Mouse (Mus musculus) mouse embryonic stem cell (cell line): ENCODE data around the gene Gm11983.
"Not testable (repeated sequence)": the region's sequence is repeated elsewhere in the genome, so short reads cannot be mapped to it uniquely, and the experiment has no call there.

Experiments used
- in situ Hi-C, 2 experiments: fragments of 300-500 bp; cut with MboI; formaldehyde crosslinking; loops; 1 replicate in 1 of 2; 3 replicates in 1 of 2; pipeline ENCODE4 v1.14.3; 2019 to 2020; ENCODE audit warnings: low sequenced_read_pairs in 2 of 2, low pct_unique_long_range_greater_than_20kb in 1 of 2, mixed read lengths in 1 of 2; ENCODE audit not compliant: unreplicated experiment in 1 of 2

The Gm11983 gene

DNA sequence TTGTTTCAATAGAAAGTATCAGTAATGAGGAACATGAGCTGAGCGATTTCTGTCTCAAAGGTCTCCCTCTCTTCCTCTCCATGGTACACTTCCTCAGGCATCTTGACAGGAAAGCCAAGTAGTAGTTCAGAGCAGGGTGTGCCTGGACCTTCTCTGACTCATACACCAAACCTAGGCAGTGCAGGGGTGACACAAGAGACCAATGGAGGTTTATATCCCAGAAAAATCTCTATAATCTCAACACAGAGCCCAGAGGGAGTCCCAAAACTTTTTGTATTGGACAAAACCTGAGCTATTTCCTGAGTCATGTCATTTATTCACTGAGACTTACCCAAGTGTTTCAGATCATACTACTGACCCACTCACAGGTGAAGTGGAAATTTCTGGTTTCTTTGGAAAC lies at the start of gene Gm11983:
TSS of gene Gm11983 (minus strand) at position 101 of the 400 bp plus-strand sequence.
- in situ Hi-C loops: no loop called here

DNA sequence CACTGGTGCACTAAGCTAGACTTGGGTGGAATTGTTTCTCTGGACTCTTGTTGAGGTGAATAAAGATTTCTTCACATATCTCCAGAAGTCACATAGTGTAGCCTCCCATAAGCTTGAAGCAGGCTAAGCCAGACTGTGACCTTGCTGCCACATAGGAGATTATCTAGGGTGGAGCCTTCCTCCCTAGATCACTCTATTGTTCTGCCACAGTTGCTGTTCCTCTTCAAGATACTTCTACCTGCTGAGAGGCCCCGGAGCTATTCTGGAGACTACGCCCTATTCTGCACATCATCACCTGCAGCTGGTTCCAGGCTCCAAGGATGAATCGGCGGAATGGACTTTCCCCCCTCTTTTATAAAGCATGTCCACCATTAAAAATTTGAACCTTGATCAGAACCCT lies 45.6 kb upstream of the Gm11983 start:
- in situ Hi-C loops: not testable (repeated sequence)

DNA sequence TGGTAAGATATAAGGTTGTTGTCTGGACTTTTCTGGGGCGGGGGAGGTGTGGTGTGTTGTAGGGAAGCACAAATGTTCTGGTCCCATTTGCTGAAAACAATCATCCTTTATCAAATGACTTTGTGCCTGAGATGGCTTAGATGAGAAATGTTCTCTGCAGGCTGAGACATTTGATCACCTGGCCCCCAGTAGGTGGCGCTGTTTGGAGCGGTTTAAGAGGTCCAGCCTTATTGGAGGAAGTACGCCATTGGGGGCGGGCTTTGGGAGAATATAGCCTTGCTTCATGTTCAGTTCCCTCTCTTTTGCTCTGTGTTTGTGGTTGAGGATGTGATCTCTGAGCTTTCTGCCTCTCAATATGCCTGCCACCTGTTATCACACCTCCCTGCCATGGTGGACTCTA lies 44.2 kb upstream of the Gm11983 start:
- in situ Hi-C loops: no loop called here

DNA sequence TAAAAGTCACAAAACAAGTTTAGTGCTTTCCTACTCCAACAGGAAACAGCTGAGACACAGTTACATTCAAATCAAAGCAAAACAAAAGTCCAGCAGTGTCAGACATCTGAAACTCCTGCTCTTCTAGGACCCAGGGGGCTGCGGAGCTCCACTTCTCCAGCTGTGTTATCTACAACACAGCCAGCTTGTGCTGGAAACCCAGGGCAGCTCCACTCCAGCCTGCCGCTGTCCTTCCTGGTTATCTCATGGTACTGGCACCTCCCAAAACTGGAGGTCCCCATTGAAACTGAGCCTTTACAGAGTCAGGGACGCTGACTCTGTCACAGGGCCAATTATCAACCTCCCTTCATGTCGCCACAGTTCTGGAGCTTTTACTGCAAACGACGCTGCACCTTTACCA lies 40.3 kb upstream of the Gm11983 start:
- in situ Hi-C loops: no loop called here

DNA sequence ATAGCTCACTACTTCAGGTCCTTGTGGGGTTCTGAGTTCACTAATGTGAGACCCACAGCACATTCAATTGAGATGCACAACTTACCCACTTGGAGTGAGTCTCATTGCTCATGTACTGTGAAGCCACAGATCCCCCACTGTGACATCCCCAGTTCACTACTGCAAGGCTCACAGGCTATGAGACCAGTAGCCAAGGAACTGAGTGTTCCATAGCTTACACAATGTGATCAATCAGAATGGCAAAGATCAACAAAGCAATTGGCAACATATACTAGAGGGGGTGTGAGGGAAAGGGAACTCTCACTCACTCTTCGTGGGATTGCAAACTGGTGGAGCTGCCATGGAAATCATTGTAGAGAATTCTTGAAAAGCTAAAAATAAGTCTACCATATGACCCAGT lies 33.5 kb upstream of the Gm11983 start:
- in situ Hi-C loops: no loop called here

DNA sequence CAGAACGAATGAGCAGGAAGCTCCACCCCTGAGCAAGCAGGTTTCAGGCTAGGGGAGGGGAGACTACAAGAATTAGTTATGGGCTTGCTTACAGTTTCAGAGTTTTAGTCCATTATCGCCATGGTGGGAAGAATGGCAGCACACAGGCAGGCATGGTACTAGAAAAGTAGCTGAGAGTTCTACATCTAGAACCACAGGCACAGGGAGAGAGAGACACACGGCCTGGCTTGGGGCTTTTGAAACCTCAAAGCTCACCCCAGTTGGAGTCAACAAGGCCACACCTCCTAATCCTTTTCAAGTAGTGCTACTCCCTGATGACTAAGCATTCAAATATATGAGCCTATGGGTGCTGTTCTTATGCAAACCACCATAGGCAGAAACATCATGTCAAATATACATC lies 28.1 kb upstream of the Gm11983 start:
- in situ Hi-C loops: no loop called here

DNA sequence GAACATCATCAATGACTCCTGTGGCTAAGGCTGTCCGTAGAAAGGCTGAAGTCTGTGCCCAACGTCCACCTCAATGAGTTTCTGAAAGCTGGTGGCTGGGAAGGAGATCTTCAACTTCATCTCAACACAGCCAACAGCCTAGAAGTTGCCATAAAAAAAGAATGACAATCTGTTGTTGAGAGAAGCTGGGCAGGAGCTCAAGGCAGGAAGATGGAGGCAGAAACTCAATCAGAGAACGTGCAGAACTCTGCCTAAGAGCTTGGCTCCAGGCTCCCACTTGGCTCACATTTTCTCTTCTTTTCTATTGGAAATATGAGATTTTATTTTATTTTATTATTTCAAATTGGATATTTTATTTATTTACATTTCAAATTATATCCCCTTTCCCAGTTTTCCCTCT lies 24.7 kb upstream of the Gm11983 start:
- in situ Hi-C loops: no loop called here

DNA sequence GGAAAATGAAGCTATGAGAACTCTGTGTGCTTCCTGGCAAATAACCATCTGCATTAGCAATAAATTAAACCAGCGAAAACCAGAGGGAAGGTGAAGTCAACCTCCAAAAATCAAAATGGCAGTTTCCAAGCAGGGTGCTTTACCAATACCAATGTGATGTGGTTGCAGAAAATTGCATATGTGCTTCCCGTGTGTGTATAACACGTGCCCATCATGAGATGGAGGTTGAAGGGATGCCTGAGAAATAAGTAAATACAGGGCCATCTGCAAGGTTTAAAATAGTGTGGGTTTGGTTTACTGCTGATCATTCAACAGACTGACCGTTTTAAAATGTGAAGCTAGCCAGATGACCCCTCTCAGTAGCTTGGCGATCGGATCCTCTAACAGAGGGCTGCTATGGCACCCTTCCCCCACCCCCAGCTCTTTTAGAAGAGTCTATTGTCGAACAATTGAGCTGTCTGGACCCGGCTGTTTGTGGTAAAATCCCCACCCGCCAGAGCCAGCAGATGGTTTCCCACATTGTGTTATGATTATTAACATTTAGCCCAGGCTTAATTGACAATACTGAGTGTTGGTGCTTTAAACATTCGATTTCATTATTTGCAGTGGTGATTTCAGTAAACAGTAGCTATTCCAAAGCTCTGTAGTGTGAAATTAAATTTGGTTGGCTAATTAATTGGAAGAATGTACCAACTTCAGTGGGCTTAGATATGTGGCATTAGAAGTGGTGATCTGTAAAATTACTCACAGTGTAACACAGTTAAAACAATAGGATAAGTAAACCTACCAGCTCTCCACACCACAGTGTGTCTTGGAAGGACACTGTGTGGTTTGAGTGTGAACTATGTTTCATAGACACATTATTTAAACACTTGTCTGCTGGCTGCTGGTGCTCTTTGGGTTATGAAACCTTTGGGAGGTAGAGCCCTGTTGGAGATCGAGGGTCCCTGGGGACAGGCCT lies 22.7 kb upstream of the Gm11983 start:
- in situ Hi-C loops: no loop called here

DNA sequence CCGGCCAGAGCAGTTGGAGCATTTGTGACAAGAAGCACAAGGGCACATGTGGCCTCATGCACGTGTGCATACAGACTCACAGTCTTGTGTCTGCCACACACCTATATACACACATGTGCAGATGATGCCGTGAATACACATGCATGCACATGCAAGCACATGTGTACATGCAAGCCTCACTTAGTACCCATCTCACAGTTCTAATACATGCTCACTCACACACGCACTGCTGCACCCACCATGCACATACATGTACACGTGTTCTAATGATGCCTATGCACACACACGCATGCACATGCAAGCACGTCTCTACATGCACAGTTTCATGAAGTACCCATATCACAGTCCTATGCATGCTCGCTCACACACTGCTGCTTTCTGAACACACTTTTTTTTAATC lies 21.6 kb upstream of the Gm11983 start:
- in situ Hi-C loops: no loop called here

DNA sequence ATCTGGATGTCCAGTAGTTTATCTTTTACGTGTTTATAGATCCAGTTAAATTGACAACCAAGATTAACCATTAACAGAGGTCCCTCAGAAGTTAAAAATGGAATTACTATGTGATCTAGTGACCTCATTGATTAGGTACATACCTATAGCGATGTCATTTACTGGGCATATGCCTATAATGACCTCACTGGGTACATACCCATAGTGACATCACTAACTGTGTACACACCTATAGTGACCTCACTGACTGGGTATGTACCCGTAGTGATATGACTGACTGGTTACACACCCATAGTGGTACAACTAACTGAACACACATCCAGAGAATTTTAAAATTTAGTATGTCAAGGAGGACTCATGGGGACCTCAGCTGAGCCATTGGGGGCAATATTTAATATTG lies 18.5 kb upstream of the Gm11983 start:
- in situ Hi-C loops: no loop called here

DNA sequence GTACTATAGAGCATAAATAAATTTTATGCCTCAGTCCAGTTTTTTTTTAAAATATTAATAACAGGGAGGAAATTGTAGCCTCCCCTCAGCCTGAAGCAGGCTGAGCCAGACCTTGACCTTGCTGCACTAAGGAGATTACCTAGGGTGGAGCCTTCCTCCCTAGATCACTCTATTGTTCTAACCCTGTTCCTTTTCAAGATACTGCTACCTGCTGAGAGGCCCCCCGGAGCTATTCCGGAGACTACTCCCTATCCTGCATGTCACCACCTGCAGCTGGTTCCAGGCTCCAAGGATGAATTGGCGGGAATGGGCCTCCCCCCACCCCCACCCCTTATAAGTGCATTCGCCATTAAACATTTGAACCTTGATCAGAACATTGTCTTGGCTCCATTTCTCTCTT lies 15.9 kb upstream of the Gm11983 start:
- in situ Hi-C loops: not testable (repeated sequence)

DNA sequence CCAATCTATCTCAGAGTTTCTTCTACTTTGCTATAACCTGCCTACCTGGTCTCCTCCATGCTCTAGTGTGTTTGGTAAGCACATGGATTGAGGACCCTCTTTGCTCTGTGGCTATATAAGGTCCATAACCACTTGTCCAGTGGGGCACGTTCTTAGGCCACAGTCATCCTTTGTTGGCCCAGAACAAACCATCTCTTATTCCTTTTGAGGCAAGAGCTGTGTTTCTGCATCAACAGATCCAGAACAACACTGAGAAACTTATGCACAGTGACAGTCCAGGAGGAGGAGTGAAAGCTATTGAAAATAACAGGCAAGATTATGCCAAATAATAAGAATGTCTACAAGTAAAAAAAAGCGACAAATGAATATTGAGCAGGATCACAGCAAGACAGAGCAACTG lies 6.4 kb upstream of the Gm11983 start:
- in situ Hi-C loops: no loop called here

DNA sequence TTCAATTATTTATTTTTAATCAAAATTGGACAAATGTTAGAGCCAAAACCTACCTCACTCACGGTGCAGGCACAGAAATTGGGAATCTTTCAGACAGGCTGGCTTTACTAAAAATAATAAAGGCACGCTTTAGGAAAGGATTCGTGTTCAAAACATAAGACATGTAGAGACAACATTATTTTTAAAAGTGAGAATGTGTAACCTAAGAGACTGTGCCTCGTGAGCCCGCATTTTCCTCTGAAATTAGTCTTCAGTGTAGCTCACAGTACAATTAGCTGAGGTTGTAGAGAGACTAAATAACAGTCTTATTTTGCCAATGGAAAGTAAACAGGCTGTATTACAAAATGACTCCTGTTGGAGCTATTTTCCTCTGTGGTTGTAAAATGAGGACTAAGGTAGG lies 4.7 kb upstream of the Gm11983 start:
- in situ Hi-C loops: no loop called here

DNA sequence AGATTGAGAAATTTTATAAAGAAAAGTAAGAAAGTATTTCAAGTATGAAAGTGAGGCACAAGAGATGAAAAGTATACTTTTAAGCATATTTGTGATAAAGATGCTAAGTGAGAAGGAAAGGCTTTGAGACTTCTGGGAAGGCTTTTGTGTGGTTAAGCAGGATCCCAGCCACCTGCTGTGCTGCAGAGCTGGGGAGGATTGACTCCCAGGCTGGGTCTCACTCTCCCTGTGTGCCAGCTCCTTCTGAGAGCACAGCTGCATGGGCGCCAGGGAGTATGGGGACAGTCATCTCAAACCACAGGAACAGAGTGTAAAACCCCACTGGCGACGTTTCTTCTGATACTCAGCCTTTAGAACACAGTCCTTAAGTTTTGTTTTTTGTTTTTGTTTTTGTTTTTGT lies 3.3 kb upstream of the Gm11983 start:
- in situ Hi-C loops: no loop called here

DNA sequence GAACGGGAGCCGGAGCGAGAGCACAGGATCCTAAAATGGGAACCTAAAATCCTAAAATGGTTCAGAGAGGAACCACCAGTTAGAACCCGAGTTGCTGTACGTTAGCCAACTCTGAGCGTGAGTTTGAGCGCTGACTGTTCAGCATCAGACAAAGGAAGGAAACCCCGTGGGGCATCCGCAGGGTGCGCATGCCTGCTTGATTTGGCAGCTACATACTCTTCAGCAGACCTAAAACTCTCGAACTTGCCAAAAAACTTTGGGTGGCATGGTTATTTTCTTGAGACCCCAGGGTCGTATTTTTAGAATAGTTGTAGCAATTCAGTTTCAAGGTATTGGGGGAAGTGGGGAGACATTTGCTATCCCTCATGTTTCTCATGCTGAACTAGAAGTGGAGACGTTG lies 2.8 kb downstream of the Gm11983 start:
- in situ Hi-C loops: no loop called here

DNA sequence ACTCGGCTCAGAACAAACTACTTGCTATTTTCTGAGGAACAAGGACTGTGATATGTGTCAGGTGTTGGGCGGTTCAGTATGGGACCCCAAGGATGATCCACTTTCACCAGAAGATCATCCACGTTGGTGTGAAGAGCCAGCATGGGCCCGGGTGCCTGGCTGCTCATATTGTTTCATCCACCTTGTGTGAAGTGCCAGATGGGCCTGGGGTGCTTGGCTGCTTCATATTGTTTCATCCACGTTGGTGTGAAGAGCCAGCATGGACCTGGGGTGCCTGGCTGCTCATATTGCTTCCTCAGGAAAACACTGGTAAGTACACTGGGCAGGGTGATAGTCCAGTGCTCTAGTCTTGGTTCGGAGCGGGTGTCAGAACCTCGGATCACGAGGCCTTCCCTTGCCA lies 3.7 kb downstream of the Gm11983 start:
- in situ Hi-C loops: no loop called here

DNA sequence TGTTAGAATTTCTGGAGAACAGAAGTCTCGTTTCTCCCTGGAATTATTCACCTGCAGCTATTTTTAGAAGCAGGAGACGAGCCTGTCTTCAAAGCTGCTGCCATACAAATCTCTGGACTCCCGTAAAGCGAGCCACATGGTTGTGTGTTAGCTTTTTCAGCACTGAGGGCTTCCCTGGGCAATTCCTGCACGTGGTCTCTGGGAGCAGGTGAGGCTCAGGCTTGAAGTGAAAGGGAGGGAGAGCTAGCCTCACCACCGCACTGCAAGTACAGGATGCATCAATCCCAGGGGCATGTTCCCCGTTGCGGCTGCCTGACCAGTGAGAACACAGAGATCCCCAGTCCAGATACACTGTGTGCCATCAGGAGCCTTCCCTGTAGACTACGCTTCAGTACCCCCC lies 5.5 kb downstream of the Gm11983 start:
- in situ Hi-C loops: no loop called here

DNA sequence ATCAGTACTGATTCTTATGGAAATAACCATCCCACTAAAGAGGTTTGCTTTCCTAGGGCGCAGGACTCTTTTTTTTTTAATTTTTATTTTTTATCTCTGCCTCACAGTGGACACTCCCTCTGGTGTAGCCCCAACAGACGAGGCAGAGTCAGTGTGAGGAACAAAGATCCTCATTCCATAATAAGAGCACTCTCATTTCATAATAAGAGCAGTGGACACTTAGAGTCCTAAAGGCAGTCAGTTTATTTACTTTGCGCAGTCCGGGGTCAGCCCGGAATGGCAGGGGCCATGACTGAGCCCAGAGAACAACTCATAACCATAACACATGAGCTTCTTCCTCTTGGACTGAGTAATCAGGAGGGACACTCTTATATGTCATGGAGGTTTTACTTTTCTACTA lies 9.3 kb downstream of the Gm11983 start:
- in situ Hi-C loops: no loop called here

DNA sequence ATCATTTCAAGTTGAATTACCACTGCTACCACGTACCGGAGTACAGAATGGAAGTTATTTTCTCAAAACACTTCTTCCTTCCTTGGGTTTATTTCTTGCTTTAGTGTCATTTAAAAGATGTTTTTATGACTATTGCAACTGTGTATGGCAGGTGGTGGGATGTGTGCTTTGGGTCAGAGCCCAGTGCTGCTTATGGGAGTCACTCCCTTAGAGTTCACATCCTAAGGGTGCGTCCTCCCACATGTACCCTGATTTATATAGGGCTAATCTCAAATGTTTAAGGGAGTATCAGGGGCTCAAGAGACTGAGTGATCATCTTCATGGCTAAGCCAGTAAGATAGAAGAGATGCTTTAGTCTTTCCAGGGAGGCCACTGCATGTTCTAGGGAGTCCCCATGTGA lies 11.3 kb downstream of the Gm11983 start:
- in situ Hi-C loops: no loop called here

DNA sequence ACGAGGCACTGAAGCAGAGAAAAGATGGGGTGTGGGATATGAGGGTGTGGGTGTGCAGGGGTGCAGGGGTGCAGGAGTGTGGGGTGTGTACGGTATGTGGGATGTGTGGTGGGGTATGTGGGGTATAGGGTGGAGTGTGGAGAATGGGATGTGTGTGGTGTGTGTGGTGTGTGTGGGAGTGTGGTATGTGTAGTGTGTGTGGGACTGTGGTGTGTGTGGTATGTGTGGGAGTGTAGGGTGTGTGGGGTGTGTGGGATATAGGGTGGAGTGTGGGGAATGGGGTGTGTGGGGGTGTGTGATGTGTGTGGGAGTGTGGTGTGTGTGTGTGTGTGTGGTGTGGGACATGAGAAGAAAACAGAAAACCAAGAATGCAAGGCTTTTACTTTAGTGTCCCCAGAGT lies 14.3 kb downstream of the Gm11983 start:
- in situ Hi-C loops: no loop called here
